Mouse (Mus musculus): ENCODE results near the gene Ptar1.
A peak's percentile ranks its signal among the peaks of the same experiment; 100 is the strongest.

The Ptar1 gene

GRCm38 (mm10) chr19:23757961-23758553 lies 70.8 kb downstream of the Ptar1 start:
- DNase-seq (ENCODE audit: low spot score in 2 of 2): peak; percentile 74 to 87

DNA sequence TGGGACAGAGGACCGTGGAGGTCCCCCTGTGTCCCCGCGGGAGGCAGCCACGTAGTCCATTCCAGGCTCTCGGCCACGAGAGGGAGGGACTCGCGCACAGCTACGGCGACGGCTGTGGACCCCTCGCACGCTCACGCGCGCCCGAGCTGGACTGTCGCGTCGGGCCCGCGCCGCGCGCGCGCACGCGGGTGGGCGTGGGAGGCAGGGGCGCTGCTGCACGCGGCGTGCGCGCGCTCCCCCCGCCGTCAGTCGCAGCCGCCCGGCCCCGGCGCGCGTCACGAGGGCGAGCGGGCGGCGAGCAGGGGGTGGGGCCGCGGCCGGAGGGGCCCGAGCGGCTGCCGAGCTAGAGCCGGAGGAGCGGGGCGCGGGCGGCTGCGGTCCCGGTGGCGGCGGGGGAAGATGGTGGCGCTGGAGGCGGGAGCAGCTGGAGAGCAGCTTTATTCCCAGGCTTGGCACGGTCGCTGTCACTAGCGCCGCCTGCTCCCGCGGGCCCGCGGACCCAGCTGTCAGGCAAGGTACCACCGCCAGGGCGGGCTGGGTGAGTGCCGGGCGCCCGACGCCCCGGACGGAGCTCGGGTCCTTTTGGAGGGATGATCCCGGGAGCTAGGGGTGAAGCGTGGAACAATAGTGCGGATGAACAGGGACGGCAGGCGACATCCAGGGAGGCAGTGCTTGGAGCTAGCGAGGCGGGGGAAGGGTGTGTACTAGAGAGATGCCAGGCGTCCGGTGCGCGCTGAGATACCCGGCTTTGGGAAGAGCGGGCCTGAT lies 71.5 kb downstream of the Ptar1 start, which contains the start of gene Apba1:
TSS of gene Apba1 (plus strand) at position 334 of the 768 bp plus-strand sequence.
- DNase-seq (ENCODE audit: low spot score in 2 of 2): peak; percentile 29 to 70

GRCm38 (mm10) chr19:23759322-23759945 lies 72.2 kb downstream of the Ptar1 start:
- peak in 1 of 2 experiments; percentile 18 for DNase-seq (ENCODE audit: low spot score in 2 of 2)

GRCm38 (mm10) chr19:23763371-23763770 lies 76.1 kb downstream of the Ptar1 start:
- DNase-seq (ENCODE audit: low spot score in 2 of 2): no peak

DNA sequence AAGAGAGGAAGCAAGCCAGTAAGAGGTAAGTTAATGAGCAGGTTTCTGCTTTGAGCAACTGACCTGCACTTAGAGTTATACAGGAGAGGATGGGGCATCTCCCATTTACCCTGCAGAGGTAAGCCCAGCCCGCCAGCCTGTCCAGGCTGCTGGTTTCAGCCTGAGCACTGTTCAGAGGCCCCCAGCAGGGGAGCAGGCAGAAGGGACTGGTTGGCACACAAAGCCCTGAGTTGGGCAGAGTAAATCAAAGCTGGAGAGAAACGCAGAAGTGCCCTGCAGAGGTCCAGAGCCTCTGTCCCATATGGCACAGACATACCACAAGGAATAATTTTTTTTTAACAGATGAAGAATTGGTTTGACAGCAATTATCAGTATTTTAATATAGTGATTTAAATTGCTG lies 76.8 kb downstream of the Ptar1 start:
- no peak for DNase-seq (ENCODE audit: low spot score in 2 of 2)

GRCm38 (mm10) chr19:23768864-23769263 lies 81.6 kb downstream of the Ptar1 start:
- no peak for DNase-seq (ENCODE audit: low spot score in 2 of 2)

GRCm38 (mm10) chr19:23770494-23771423 lies 83.5 kb downstream of the Ptar1 start:
- no peak for DNase-seq (ENCODE audit: low spot score in 2 of 2)

DNA sequence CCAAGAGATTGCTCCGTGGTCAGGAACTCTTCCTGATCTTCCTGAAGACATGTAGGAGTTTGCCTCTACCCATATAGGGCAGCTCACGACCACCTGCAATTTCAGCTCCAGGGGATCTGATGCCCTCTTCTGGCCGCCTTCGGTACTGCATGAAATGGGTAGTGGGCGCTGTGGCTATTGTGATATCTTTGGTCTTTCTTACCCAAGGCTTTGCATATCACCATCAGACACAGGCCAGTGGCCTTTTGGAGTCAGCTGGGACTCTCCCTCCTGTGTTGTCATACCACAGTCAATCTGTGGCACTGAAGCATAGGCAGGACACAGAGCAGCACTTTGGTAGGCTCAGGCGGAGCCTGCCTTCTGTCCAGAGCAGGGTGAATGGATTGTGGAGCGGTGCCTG lies 84.7 kb downstream of the Ptar1 start:
- DNase-seq (ENCODE audit: low spot score in 2 of 2): peak in 1 of 2 experiments; percentile 47

- no peak for DNase-seq (ENCODE audit: low spot score in 2 of 2)
Observed at GRCm38 (mm10) chr19:23775356-23775755, 88.1 kb downstream of the Ptar1 start.

DNA sequence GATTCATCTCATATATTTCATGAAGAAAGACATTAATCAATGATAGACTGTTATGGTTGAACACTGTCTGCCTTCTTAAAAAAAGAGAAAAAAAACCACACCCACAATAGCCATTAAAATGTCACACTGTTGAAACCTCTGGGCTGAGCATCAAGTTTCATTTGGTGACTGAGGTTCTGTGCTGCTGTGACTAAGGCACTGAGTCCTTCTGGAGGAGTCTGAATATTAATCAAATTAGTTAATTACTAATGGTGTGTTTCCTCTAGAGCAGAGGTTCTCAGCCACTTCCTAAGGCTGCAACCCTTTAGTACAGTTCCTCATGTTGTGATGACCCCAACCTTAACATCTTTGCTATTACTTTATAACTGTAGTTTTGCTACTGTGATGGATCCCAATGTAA lies 91.9 kb downstream of the Ptar1 start:
- DNase-seq (ENCODE audit: low spot score in 2 of 2): no peak

- no peak for DNase-seq (ENCODE audit: low spot score in 2 of 2)
Observed at GRCm38 (mm10) chr19:23780105-23780504, 92.9 kb downstream of the Ptar1 start.
